Mouse (Mus musculus): ENCODE data around the gene Gm20388. TPM values are rescaled to one million over a fixed set of nuclear protein-coding genes. Genes with fewer than 3 reads are reported as not detected.

The Gm20388 gene
- polyA plus RNA-seq, 1 experiment = 18.7 TPM

DNA sequence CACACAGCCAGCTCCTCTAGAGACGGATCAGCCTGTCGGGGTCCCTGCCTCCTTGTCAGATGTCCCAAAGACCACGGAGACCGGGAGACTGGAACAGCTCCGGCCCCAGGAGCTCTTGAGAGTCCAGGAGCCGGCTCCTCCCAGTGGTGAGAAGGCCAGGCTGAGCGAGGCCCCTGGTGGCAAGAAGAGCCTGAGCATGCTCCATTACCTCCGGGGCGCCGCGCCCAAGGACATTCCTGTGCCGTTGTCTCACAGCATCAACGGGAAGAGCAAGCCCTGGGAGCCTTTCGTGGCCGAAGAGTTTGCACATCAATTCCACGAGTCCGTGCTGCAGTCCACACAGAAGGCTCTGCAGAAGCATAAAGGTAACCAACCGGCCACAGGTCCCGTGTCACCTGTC lies 664.3 kb downstream of the Gm20388 start:
- TF ChIP-seq POLR2A (IDR thresholded peaks at IDR 0.05; ENCODE audit: borderline replicate concordance, insufficient read depth, low read length) (no peak), CTCF (IDR thresholded peaks at IDR 0.05; ENCODE audit: borderline replicate concordance, insufficient read depth, low read depth, low read length) (no peak)
- DNase-seq = peak in 1 of 2 experiments; percentile 27
- no peak overlapping the region for H3K4me3 ChIP-seq (replicated peaks; ENCODE audit: insufficient read depth, low read depth, low read length)
- no peak overlapping the region for H3K27ac ChIP-seq (ENCODE audit: insufficient read depth, low read length)
- WGBS = 59% methylated on average over 19 of the region's 19 CpGs
- H3K4me1 ChIP-seq (ENCODE audit: control insufficient read depth, insufficient read depth, low read length) = peaks cover 42% of the 10 kb centered on the region
- H3K27me3 ChIP-seq (ENCODE audit: control insufficient read depth, insufficient read depth, low read length) = no peaks in the 10 kb centered on the region

DNA sequence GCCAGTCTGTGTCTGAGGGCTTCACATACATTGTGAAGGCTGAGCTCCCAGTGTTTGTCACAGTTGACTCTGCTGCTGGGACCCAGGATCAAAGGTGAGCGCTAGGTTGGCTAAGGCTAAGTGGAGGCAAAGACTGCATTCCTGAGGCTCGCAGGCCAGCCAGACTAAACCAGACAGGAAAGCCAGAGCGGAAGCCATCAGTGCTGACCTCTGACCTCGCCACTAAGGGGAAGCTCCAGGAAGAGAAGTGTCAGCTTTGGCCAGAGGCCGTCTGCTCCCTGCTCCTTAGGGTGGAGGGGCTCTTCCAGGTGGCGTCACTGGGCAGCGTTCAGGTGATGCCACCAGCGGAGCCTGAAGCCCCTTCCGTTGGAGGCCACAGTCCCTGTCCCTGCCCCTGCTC lies 665.2 kb downstream of the Gm20388 start:
- Histone ChIP-seq H3K27me3 (ENCODE audit: control insufficient read depth, insufficient read depth, low read length) (no peaks in the 10 kb centered on the region), H3K4me1 (ENCODE audit: control insufficient read depth, insufficient read depth, low read length) (peaks cover 36% of the 10 kb centered on the region), H3K4me3 (replicated peaks; ENCODE audit: insufficient read depth, low read depth, low read length) (no peak overlapping the region), H3K27ac (ENCODE audit: insufficient read depth, low read length) (no peak overlapping the region)
- WGBS = 84% methylated on average over 9 of the region's 9 CpGs
- no peak for DNase-seq
- TF ChIP-seq POLR2A (IDR thresholded peaks at IDR 0.05; ENCODE audit: borderline replicate concordance, insufficient read depth, low read length) (no peak), CTCF (IDR thresholded peaks at IDR 0.05; ENCODE audit: borderline replicate concordance, insufficient read depth, low read depth, low read length) (no peak)

DNA sequence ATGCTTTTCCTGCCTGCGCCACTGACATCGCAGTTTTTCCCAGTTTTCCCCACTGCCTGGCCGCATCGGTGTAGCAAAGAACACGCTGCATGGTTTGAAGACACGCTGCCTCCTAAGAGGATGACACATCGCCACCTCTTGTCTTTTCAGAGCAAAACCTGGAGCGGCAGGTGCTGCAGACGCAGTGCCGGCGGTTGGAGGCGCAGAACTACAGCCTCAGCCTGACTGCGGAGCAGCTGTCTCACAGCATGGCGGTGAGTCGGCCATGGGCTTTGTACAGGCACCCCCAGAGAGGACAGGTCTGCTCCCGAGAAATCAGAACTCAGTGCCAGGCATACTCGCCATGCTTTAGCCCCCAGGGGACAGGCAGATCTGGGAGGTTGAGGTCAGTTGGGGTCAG lies 667.2 kb downstream of the Gm20388 start:
- TF ChIP-seq POLR2A (IDR thresholded peaks at IDR 0.05; ENCODE audit: borderline replicate concordance, insufficient read depth, low read length) (no peak), CTCF (IDR thresholded peaks at IDR 0.05; ENCODE audit: borderline replicate concordance, insufficient read depth, low read depth, low read length) (peak; percentile 28; the same call in 1 of the 2 replicates)
- H3K27ac ChIP-seq (ENCODE audit: insufficient read depth, low read length) = no peak overlapping the region
- H3K4me3 ChIP-seq (replicated peaks; ENCODE audit: insufficient read depth, low read depth, low read length) = no peak overlapping the region
- peak; percentile 63 to 65 for DNase-seq
- peaks cover 40% of the 10 kb centered on the region for H3K4me1 ChIP-seq (ENCODE audit: control insufficient read depth, insufficient read depth, low read length)
- H3K27me3 ChIP-seq (ENCODE audit: control insufficient read depth, insufficient read depth, low read length) = no peaks in the 10 kb centered on the region
- 24% methylated on average over 17 of the region's 17 CpGs for WGBS

DNA sequence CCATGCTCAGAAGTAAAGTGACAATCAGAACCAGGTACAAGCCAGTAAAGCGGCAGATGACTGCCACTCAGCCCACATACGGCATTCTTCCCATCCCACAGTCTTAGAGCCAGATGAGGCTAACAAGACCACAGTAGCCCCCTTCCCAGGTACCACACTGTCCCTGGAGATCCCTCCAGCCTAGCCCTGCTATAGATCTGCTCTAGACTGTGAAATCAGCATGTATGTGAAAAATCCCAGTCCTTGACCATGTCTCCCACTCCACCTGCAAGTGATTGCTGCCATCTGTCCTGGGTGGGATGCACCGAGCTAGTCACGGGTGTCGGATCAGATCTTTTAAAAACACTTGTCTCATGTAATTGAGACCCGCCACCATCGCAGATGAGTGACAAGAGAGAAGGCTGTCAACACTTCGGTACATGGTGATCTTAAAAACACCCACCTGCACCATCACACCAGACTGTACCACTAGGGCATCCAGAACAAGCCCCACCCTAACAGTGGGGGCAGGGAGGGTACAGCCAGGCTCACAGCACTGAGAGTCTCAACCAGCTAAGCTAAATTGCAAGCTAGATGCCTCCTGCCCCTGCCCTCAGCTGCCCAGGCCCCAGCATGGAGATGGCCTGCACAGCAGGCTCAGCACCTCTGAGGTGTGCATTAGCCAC lies 669.8 kb downstream of the Gm20388 start:
- H3K4me3 ChIP-seq (replicated peaks; ENCODE audit: insufficient read depth, low read depth, low read length) = no peak overlapping the region
- H3K4me1 ChIP-seq (ENCODE audit: control insufficient read depth, insufficient read depth, low read length) = peaks cover 26% of the 10 kb centered on the region
- H3K27me3 ChIP-seq (ENCODE audit: control insufficient read depth, insufficient read depth, low read length) = no peaks in the 10 kb centered on the region
- DNase-seq = no peak
- WGBS = 87% methylated on average over 8 of the region's 8 CpGs
- H3K27ac ChIP-seq (ENCODE audit: insufficient read depth, low read length) = no peak overlapping the region
- TF ChIP-seq CTCF (IDR thresholded peaks at IDR 0.05; ENCODE audit: borderline replicate concordance, insufficient read depth, low read depth, low read length) (no peak), POLR2A (IDR thresholded peaks at IDR 0.05; ENCODE audit: borderline replicate concordance, insufficient read depth, low read length) (no peak)

DNA sequence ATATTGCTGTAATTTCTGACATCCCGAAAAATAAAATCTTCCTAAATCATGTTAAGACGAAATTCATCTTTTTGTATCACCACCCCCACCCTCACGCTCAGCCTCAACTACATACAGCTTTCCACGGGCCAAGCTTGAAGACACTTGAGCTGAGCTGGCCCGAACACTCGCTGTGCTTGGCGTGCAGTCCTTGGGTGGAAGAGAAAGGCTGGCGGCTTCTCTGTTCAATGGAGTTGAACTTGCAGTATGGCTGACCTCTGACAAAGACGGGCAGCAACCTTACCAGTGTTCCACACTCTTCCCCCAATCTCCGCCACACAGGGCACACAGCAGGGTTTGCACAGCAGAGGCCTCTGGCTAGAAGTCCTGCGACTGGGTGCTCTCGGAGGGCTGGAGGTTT lies 670.7 kb downstream of the Gm20388 start:
- TF ChIP-seq CTCF (IDR thresholded peaks at IDR 0.05; ENCODE audit: borderline replicate concordance, insufficient read depth, low read depth, low read length) (no peak), POLR2A (IDR thresholded peaks at IDR 0.05; ENCODE audit: borderline replicate concordance, insufficient read depth, low read length) (no peak)

DNA sequence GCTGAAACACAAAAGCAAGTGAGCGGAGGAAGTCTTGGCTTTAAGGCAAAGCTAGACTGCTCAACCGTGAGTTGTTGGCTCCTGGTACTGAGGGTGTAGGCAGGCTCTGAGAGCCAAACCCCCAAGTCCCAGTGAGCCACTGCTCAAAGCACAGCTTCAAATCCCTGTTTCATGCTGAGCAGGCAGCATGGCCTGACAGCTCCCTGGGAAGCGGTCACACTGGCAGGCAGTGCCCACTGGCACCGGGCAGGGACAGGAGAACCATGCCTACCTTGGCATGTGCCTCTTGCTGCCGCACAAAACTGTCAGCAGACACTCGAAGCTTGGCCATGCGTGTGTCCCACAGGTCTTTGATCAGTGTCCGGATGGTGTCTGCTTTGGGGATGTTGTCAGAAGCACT lies 671.2 kb downstream of the Gm20388 start:
- peaks cover 26% of the 10 kb centered on the region for H3K4me1 ChIP-seq (ENCODE audit: control insufficient read depth, insufficient read depth, low read length)
- WGBS = 20% methylated on average over 8 of the region's 8 CpGs
- TF ChIP-seq CTCF (IDR thresholded peaks at IDR 0.05; ENCODE audit: borderline replicate concordance, insufficient read depth, low read depth, low read length) = no peak
- TF ChIP-seq POLR2A (IDR thresholded peaks at IDR 0.05; ENCODE audit: borderline replicate concordance, insufficient read depth, low read length) = no peak
- H3K4me3 ChIP-seq (replicated peaks; ENCODE audit: insufficient read depth, low read depth, low read length) = no peak overlapping the region
- peak in 1 of 2 experiments; percentile 31 for DNase-seq
- no peak overlapping the region for H3K27ac ChIP-seq (ENCODE audit: insufficient read depth, low read length)
- no peaks in the 10 kb centered on the region for H3K27me3 ChIP-seq (ENCODE audit: control insufficient read depth, insufficient read depth, low read length)

More for the DNA sequence above, 670.7 kb downstream of the Gm20388 start:
- Histone ChIP-seq H3K27me3 (ENCODE audit: control insufficient read depth, insufficient read depth, low read length) (no peaks in the 10 kb centered on the region), H3K4me1 (ENCODE audit: control insufficient read depth, insufficient read depth, low read length) (peaks cover 26% of the 10 kb centered on the region), H3K27ac (ENCODE audit: insufficient read depth, low read length) (no peak overlapping the region), H3K4me3 (replicated peaks; ENCODE audit: insufficient read depth, low read depth, low read length) (no peak overlapping the region)
- 70% methylated on average over 12 of the region's 12 CpGs for whole genome bisulfite sequencing
- no peak for DNase-seq

DNA sequence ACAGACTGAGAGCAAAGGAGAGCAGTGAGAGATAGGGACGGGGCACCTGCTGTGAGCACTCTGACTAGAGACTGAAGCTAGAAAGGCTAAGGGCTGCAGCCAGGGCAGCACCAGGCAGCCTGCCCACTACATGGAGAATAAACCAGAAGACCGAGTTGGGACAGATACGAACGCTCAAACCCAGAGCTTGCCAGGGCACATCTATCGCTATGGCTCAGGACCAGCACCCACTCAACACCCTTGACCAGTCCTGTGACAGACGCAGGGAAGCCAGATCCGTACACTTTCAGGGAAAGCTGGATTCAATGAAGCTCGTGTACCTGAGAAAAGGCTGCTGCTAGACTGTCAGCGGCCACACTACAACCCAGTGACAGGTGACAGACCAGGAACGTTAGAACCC lies 674.9 kb downstream of the Gm20388 start:
- no peak for DNase-seq
- no peak overlapping the region for H3K27ac ChIP-seq (ENCODE audit: insufficient read depth, low read length)
- H3K27me3 ChIP-seq (ENCODE audit: control insufficient read depth, insufficient read depth, low read length) = no peaks in the 10 kb centered on the region
- H3K4me1 ChIP-seq (ENCODE audit: control insufficient read depth, insufficient read depth, low read length) = peaks cover 11% of the 10 kb centered on the region
- TF ChIP-seq POLR2A (IDR thresholded peaks at IDR 0.05; ENCODE audit: borderline replicate concordance, insufficient read depth, low read length) (no peak), CTCF (IDR thresholded peaks at IDR 0.05; ENCODE audit: borderline replicate concordance, insufficient read depth, low read depth, low read length) (no peak)
- H3K4me3 ChIP-seq (replicated peaks; ENCODE audit: insufficient read depth, low read depth, low read length) = no peak overlapping the region
- WGBS = 79% methylated on average over 10 of the region's 10 CpGs
